Mouse (Mus musculus) heart, adult 9 months (tissue): ENCODE results near the gene Smc1b.

Source experiments
- DNase-seq, 2 experiments: peaks; one replicate each; pipeline ENCODE4 v3.0.0; 2022; ENCODE audit warnings: low spot score in 2 of 2

Smc1b gene

DNA sequence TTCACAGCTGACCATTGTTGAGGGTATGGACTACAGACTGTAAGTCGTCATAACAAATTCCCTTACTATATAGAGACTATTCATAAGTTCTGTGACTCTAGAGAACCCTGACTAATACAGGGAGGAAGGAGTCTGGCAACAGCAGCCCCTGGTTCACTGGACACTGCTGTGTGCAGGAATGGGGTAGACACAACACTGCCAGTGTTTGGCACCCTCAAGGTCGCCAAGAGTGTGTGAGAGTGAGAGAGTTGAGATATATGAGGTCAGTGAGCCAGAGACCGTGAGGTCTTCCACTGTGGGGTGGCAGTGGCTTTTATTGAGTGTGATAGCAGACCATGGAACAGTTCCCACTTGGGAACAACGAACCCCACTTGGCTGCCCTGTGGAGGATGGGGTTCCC lies 105.6 kb downstream of the Smc1b start:
- DNase-seq: no peak

GRCm38 (mm10) chr15:85022211-85022610 lies 109.6 kb downstream of the Smc1b start:
- no peak for DNase-seq

- no peak for DNase-seq
Measured at GRCm38 (mm10) chr15:85016951-85017664, 114.7 kb downstream of the Smc1b start, which contains the start of gene Upk3a. Gene Upk3a (plus strand): TSS chr15:85017141.

GRCm38 (mm10) chr15:85015771-85016170 lies 116.0 kb downstream of the Smc1b start:
- no peak for DNase-seq
